Mouse (Mus musculus) forebrain, embryonic 10.5 days (tissue): Measurements from ENCODE around the gene Zfp655. TPM values are rescaled to one million over a fixed set of nuclear protein-coding genes. Genes with fewer than 3 reads are reported as not detected.
A peak's percentile ranks its signal among the peaks of the same experiment; 100 is the strongest.
"Not testable (repeated sequence)": the region's sequence is repeated elsewhere in the genome, so short reads cannot be mapped to it uniquely, and the experiment has no call there.

Experiments used
- DNase-seq: peaks from one replicate; pipeline ENCODE4 v3.0.0-alpha.2; 2017; ENCODE audit warnings: low spot score; ENCODE audit errors: extremely low spot score
- H3K27ac ChIP-seq: fragments of 300-500 bp; sonication (generic); 2 replicates; pipeline ENCODE4 v1.5.1; 2016; ENCODE audit warnings: mild to moderate bottlenecking
- H3K27me3 ChIP-seq: fragments of 300-500 bp; sonication (generic); 2 replicates; pipeline ENCODE4 v1.6.1; 2016; ENCODE audit warnings: mild to moderate bottlenecking; ENCODE audit not compliant: poor library complexity, severe bottlenecking
- H3K36me3 ChIP-seq: fragments of 300-500 bp; sonication (generic); replicated peaks from 2 replicates; pipeline ENCODE4 v1.6.1; 2016; ENCODE audit warnings: mild to moderate bottlenecking, moderate library complexity
- H3K4me1 ChIP-seq: fragments of 300-500 bp; sonication (generic); 2 replicates; pipeline ENCODE4 v1.6.1; 2016
- H3K4me3 ChIP-seq: fragments of 300-500 bp; sonication (generic); 2 replicates; pipeline ENCODE4 v1.5.1; 2016; ENCODE audit warnings: mild to moderate bottlenecking, moderate library complexity
- H3K9me3 ChIP-seq: fragments of 300-500 bp; sonication (generic); 2 replicates; pipeline ENCODE4 v1.6.1; 2016; ENCODE audit warnings: mild to moderate bottlenecking, moderate library complexity
- WGBS: fragments of 180-500 bp; shearing (Covaris S2); methylation state at CpG from one replicate; pipeline ENCODE4 v1.1.7; 2016; 5-methylcytosine and 5-hydroxymethylcytosine counted together
- polyA plus RNA-seq: library from polyadenylated mRNA; unstranded; fragments of >200 nt; fragmentation: Nextera tagmentation; extraction: Ambion mirVana; gene quantifications from 2 replicates; pipeline ENCODE4 v1.2.1, GENCODE M21; 2016

Gene Zfp655
- polyA plus RNA-seq, 1 experiment from 2014 or later, result 31.0 TPM

GRCm38 (mm10) chr5:145207954-145208353 is 23.6 kb upstream of the Zfp655 start:
- Histone ChIP-seq H3K27ac (no peak overlapping the region), H3K27me3 (no peaks in the 10 kb centered on the region), H3K9me3 (no peaks in the 10 kb centered on the region), H3K4me3 (no peak overlapping the region), H3K4me1 (peaks cover 20% of the 10 kb centered on the region), H3K36me3 (peaks cover 62% of the 10 kb centered on the region)
- DNase-seq, result no peak
- 87% methylated on average over 6 of the region's 6 CpGs for WGBS

GRCm38 (mm10) chr5:145208391-145208790 is 23.1 kb upstream of the Zfp655 start:
- not testable (repeated sequence) for H3K27ac ChIP-seq, DNase-seq, H3K27me3 ChIP-seq, H3K9me3 ChIP-seq, H3K4me3 ChIP-seq
- Histone ChIP-seq H3K4me1 (peaks cover 17% of the 10 kb centered on the region), H3K36me3 (peaks cover 66% of the 10 kb centered on the region)
- 42% methylated on average over 11 of the region's 11 CpGs for WGBS

- Histone ChIP-seq H3K27ac (no peak overlapping the region), H3K27me3 (no peaks in the 10 kb centered on the region), H3K4me1 (no peaks in the 10 kb centered on the region), H3K36me3 (peaks cover 85% of the 10 kb centered on the region), H3K9me3 (no peaks in the 10 kb centered on the region), H3K4me3 (no peak overlapping the region)
- 96% methylated on average over 4 of the region's 4 CpGs for WGBS
- no peak for DNase-seq
These were observed 20.2 kb upstream of the Zfp655 start for GRCm38 (mm10) chr5:145211340-145211739.

- H3K9me3 ChIP-seq, result no peaks in the 10 kb centered on the region
- no peak overlapping the region for H3K4me3 ChIP-seq
- H3K27ac ChIP-seq, result no peak overlapping the region
- no peaks in the 10 kb centered on the region for H3K4me1 ChIP-seq
- 93% methylated on average over 4 of the region's 4 CpGs for whole genome bisulfite sequencing
- DNase-seq, result no peak
- no peaks in the 10 kb centered on the region for H3K27me3 ChIP-seq
- H3K36me3 ChIP-seq, result peaks cover 77% of the 10 kb centered on the region
These were observed 19.3 kb upstream of the Zfp655 start for GRCm38 (mm10) chr5:145212216-145212615.

GRCm38 (mm10) chr5:145213505-145213904 is 18.0 kb upstream of the Zfp655 start:
- Histone ChIP-seq H3K36me3 (peaks cover 76% of the 10 kb centered on the region), H3K4me3 (no peak overlapping the region), H3K9me3 (no peaks in the 10 kb centered on the region), H3K27me3 (no peaks in the 10 kb centered on the region), H3K27ac (no peak overlapping the region), H3K4me1 (no peaks in the 10 kb centered on the region)
- DNase-seq, result no peak
- WGBS, result 92% methylated on average over 3 of the region's 3 CpGs

GRCm38 (mm10) chr5:145214679-145215078 is 16.8 kb upstream of the Zfp655 start:
- Histone ChIP-seq H3K9me3 (no peaks in the 10 kb centered on the region), H3K4me1 (no peaks in the 10 kb centered on the region), H3K4me3 (no peak overlapping the region), H3K27ac (no peak overlapping the region), H3K36me3 (peaks cover 76% of the 10 kb centered on the region), H3K27me3 (no peaks in the 10 kb centered on the region)
- 68% methylated on average over 4 of the region's 4 CpGs for WGBS
- DNase-seq, result no peak

GRCm38 (mm10) chr5:145217746-145218145 is 13.8 kb upstream of the Zfp655 start:
- Histone ChIP-seq H3K27ac (no peak overlapping the region), H3K36me3 (peaks cover 75% of the 10 kb centered on the region), H3K9me3 (no peaks in the 10 kb centered on the region), H3K27me3 (no peaks in the 10 kb centered on the region), H3K4me1 (no peaks in the 10 kb centered on the region), H3K4me3 (no peak overlapping the region)
- no peak for DNase-seq
- WGBS, result 93% methylated on average over 6 of the region's 6 CpGs

GRCm38 (mm10) chr5:145218206-145218605 is 13.3 kb upstream of the Zfp655 start:
- H3K4me1 ChIP-seq, result no peaks in the 10 kb centered on the region
- no peaks in the 10 kb centered on the region for H3K9me3 ChIP-seq
- DNase-seq, result no peak
- no peak overlapping the region for H3K27ac ChIP-seq
- H3K36me3 ChIP-seq, result peaks cover 75% of the 10 kb centered on the region
- no peak overlapping the region for H3K4me3 ChIP-seq
- WGBS, result 96% methylated on average over 21 of the region's 21 CpGs
- no peaks in the 10 kb centered on the region for H3K27me3 ChIP-seq

- no peak overlapping the region for H3K27ac ChIP-seq
- H3K27me3 ChIP-seq, result no peaks in the 10 kb centered on the region
- H3K4me1 ChIP-seq, result no peaks in the 10 kb centered on the region
- H3K9me3 ChIP-seq, result no peaks in the 10 kb centered on the region
- no peak overlapping the region for H3K4me3 ChIP-seq
- DNase-seq, result no peak
- WGBS, result 95% methylated on average over 20 of the region's 20 CpGs
- H3K36me3 ChIP-seq, result peaks cover 73% of the 10 kb centered on the region
These were observed 12.8 kb upstream of the Zfp655 start for GRCm38 (mm10) chr5:145218671-145219070.

- H3K27ac ChIP-seq, result no peak overlapping the region
- H3K4me3 ChIP-seq, result no peak overlapping the region
- peaks cover 64% of the 10 kb centered on the region for H3K36me3 ChIP-seq
- no peaks in the 10 kb centered on the region for H3K27me3 ChIP-seq
- 96% methylated on average over 8 of the region's 8 CpGs for WGBS
- DNase-seq, result peak; percentile 10
- H3K9me3 ChIP-seq, result no peaks in the 10 kb centered on the region
- no peaks in the 10 kb centered on the region for H3K4me1 ChIP-seq
These were observed 11.5 kb upstream of the Zfp655 start for GRCm38 (mm10) chr5:145219981-145220380.

GRCm38 (mm10) chr5:145222840-145223239 is 8.7 kb upstream of the Zfp655 start:
- Histone ChIP-seq H3K27ac (no peak overlapping the region), H3K4me3 (no peak overlapping the region), H3K27me3 (no peaks in the 10 kb centered on the region), H3K36me3 (peaks cover 55% of the 10 kb centered on the region), H3K4me1 (no peaks in the 10 kb centered on the region), H3K9me3 (no peaks in the 10 kb centered on the region)
- no peak for DNase-seq
- 89% methylated on average over 5 of the region's 5 CpGs for WGBS

- no peaks in the 10 kb centered on the region for H3K27me3 ChIP-seq
- 87% methylated on average over 12 of the region's 12 CpGs for WGBS
- no peaks in the 10 kb centered on the region for H3K9me3 ChIP-seq
- H3K4me1 ChIP-seq, result no peaks in the 10 kb centered on the region
- H3K27ac ChIP-seq, result no peak overlapping the region
- peaks cover 49% of the 10 kb centered on the region for H3K36me3 ChIP-seq
- DNase-seq, result no peak
- H3K4me3 ChIP-seq, result no peak overlapping the region
These were observed 8.1 kb upstream of the Zfp655 start for GRCm38 (mm10) chr5:145223395-145223794.

- WGBS, result 68% methylated on average over 2 of the region's 2 CpGs
- Histone ChIP-seq H3K9me3 (no peaks in the 10 kb centered on the region), H3K27ac (no peak overlapping the region), H3K4me3 (no peak overlapping the region), H3K4me1 (peaks cover 8% of the 10 kb centered on the region), H3K27me3 (no peaks in the 10 kb centered on the region), H3K36me3 (peaks cover 19% of the 10 kb centered on the region)
- no peak for DNase-seq
These were observed 5.1 kb upstream of the Zfp655 start for GRCm38 (mm10) chr5:145226453-145226852.

- not testable (repeated sequence) for H3K27me3 ChIP-seq, H3K27ac ChIP-seq, H3K4me3 ChIP-seq, DNase-seq, H3K9me3 ChIP-seq
- H3K36me3 ChIP-seq, result peaks cover 11% of the 10 kb centered on the region
- peaks cover 24% of the 10 kb centered on the region for H3K4me1 ChIP-seq
- 82% methylated on average over 6 of the region's 6 CpGs for WGBS
These were observed 2.2 kb upstream of the Zfp655 start for GRCm38 (mm10) chr5:145229283-145229682.
